Mouse (Mus musculus) lung, postnatal 0 days (tissue): ENCODE measurements at regions not wholly inside any gene's neighbourhood (a gene's known extent, or its start where the extent isn't known, plus 50 kb on each side); places are given as distances from the start of the nearest gene placed in this dataset.

ENCODE experiments used
- CTCF ChIP-seq: IDR thresholded peaks from 2 replicates; pipeline ENCODE4 v1.5.1; 2016; ENCODE audit warnings: antibody characterized with exemption, mild to moderate bottlenecking
- EP300 ChIP-seq: IDR thresholded peaks from 2 replicates; pipeline ENCODE4 v1.6.1; 2016; ENCODE audit warnings: antibody characterized with exemption, mild to moderate bottlenecking, control low read depth

GRCm38 (mm10) chr14:120770579-120770978, 140.4 kb upstream of the Ipo5 start:
- no peak for TF ChIP-seq CTCF
- TF ChIP-seq EP300, result no peak
